Mouse (Mus musculus): Measurements from ENCODE around the gene Nap1l1. TPM values are rescaled to one million over a fixed set of nuclear protein-coding genes. Genes with fewer than 3 reads are reported as not detected.

Gene Nap1l1
- polyA plus RNA-seq, 1 experiment from 2014 or later = 318 TPM

DNA sequence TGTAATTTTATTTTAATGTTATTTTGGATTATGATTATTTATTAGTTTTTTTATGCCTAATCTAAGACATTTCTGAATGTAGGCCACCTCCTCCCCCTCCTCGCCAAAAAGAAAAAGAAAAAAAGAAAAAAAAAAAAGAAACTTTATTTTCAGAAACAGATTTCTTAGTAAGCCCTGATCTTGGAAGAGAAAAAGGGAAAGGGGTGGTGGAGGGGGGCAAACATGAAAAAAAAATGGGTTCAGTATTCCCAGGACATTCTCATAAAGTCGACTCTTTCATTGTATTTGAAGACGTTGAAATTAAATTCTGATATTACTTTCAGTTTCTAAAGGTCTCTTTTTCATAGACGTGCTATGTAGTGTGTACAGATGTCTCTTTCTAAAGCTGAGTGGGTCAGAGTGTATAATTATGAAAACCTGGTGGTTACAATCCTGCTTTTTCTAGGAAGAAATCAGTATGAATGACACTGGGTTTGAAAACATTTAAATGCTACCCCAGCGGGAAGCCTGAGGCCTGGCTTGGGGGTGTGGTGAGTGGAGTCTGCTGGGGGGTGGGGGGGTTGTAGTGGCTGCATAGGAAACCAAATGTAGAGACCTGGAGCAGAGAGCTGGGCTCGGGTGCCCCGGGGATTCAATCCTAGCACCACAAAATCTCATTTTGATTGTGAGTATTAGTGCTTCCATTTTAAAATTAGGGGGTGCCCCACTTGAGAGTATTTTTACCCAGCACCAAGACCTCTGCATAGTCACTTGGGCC lies 35.5 kb downstream of the Nap1l1 start:
- no peak overlapping the region for H3K27ac ChIP-seq
- peak overlapping the region; percentile 80 for H3K4me3 ChIP-seq
- H3K36me3 ChIP-seq (ENCODE audit: poor library complexity, severe bottlenecking) = no peaks in the 10 kb centered on the region
- ATAC-seq = no peak
- H3K4me1 ChIP-seq = peaks cover 21% of the 10 kb centered on the region
- 6% methylated on average over 7 of the region's 7 CpGs for WGBS
- H3K27me3 ChIP-seq = peaks cover 3% of the 10 kb centered on the region; the same call in 1 of the 2 replicates
- H3K9ac ChIP-seq = peak overlapping the region; percentile 10; the same call in 1 of the 2 replicates
- peak overlapping the region; percentile 66 for H3K4me2 ChIP-seq
- H3K9me3 ChIP-seq (replicated peaks) = no peaks in the 10 kb centered on the region

- peaks cover 21% of the 10 kb centered on the region for H3K4me1 ChIP-seq
- H3K4me2 ChIP-seq = peak overlapping the region; percentile 66
- ATAC-seq = no peak
- H3K9me3 ChIP-seq (replicated peaks) = no peaks in the 10 kb centered on the region
- peak overlapping the region; percentile 10; the same call in 1 of the 2 replicates for H3K9ac ChIP-seq
- H3K4me3 ChIP-seq = peak overlapping the region; percentile 80
- H3K27me3 ChIP-seq = peaks cover 3% of the 10 kb centered on the region; the same call in 1 of the 2 replicates
- WGBS = 33% methylated on average over 8 of the region's 8 CpGs
- no peaks in the 10 kb centered on the region for H3K36me3 ChIP-seq (ENCODE audit: poor library complexity, severe bottlenecking)
- H3K27ac ChIP-seq = no peak overlapping the region
Measured at GRCm38 (mm10) chr10:111509103-111509784, 36.2 kb downstream of the Nap1l1 start.

GRCm38 (mm10) chr10:111509981-111510380 lies 37.0 kb downstream of the Nap1l1 start:
- no peak overlapping the region for H3K4me2 ChIP-seq
- H3K9ac ChIP-seq = no peak overlapping the region
- H3K4me3 ChIP-seq = no peak overlapping the region
- no peaks in the 10 kb centered on the region for H3K36me3 ChIP-seq (ENCODE audit: poor library complexity, severe bottlenecking)
- ATAC-seq = no peak
- WGBS = 90% methylated on average over 7 of the region's 7 CpGs
- H3K27ac ChIP-seq = no peak overlapping the region
- peaks cover 21% of the 10 kb centered on the region for H3K4me1 ChIP-seq
- H3K27me3 ChIP-seq = peaks cover 3% of the 10 kb centered on the region; the same call in 1 of the 2 replicates
- H3K9me3 ChIP-seq (replicated peaks) = no peaks in the 10 kb centered on the region

GRCm38 (mm10) chr10:111510798-111511197 lies 37.8 kb downstream of the Nap1l1 start:
- 63% methylated on average over 7 of the region's 7 CpGs for WGBS
- H3K9me3 ChIP-seq (replicated peaks) = no peaks in the 10 kb centered on the region
- H3K27me3 ChIP-seq = peaks cover 3% of the 10 kb centered on the region; the same call in 1 of the 2 replicates
- H3K4me2 ChIP-seq = no peak overlapping the region
- H3K4me3 ChIP-seq = no peak overlapping the region
- no peak overlapping the region for H3K27ac ChIP-seq
- no peak overlapping the region for H3K9ac ChIP-seq
- ATAC-seq = no peak
- no peaks in the 10 kb centered on the region for H3K36me3 ChIP-seq (ENCODE audit: poor library complexity, severe bottlenecking)
- peaks cover 19% of the 10 kb centered on the region for H3K4me1 ChIP-seq

GRCm38 (mm10) chr10:111512036-111512568 lies 39.1 kb downstream of the Nap1l1 start:
- Histone ChIP-seq H3K4me3 (no peak overlapping the region), H3K36me3 (ENCODE audit: poor library complexity, severe bottlenecking) (no peaks in the 10 kb centered on the region), H3K27ac (no peak overlapping the region), H3K4me1 (peaks cover 16% of the 10 kb centered on the region), H3K9ac (no peak overlapping the region), H3K9me3 (replicated peaks) (no peaks in the 10 kb centered on the region), H3K27me3 (peaks cover 3% of the 10 kb centered on the region; the same call in 1 of the 2 replicates), H3K4me2 (no peak overlapping the region)
- WGBS = 77% methylated on average over 10 of the region's 10 CpGs
- no peak for ATAC-seq

- Histone ChIP-seq H3K36me3 (ENCODE audit: poor library complexity, severe bottlenecking) (no peaks in the 10 kb centered on the region), H3K4me1 (peaks cover under 1% of the 10 kb centered on the region; the same call in 1 of the 2 replicates), H3K9ac (no peak overlapping the region), H3K27me3 (peaks cover 3% of the 10 kb centered on the region; the same call in 1 of the 2 replicates), H3K27ac (no peak overlapping the region), H3K9me3 (replicated peaks) (no peaks in the 10 kb centered on the region), H3K4me3 (no peak overlapping the region), H3K4me2 (no peak overlapping the region)
- WGBS = 93% methylated on average over 5 of the region's 5 CpGs
- no peak for ATAC-seq
Measured at GRCm38 (mm10) chr10:111514282-111514885, 41.4 kb downstream of the Nap1l1 start.

GRCm38 (mm10) chr10:111515071-111516010 lies 42.3 kb downstream of the Nap1l1 start:
- WGBS = 91% methylated on average over 17 of the region's 17 CpGs
- no peak for ATAC-seq
- H3K27me3 ChIP-seq = peaks cover 1% of the 10 kb centered on the region; the same call in 1 of the 2 replicates

DNA sequence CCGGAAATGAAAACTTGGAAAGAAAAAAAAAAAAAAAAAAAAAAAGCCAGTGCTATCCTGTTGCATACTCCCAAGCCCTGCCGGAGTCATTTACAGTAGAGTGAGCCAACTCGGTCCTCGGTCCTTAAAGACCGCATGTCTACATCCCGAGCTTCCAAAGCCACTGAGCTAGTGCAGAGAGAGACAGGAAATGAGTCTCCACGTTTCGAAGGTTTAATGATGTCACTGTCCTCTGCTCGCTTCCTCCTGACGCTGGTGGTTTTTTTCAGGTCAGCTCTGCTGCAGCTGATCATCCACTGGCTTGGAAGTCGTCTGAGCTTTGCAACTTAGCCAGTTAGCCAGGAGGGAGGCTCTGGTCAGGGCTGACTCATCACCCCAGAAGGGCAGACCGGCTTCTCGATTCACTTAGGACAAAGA lies 43.2 kb downstream of the Nap1l1 start:
- peaks cover 11% of the 10 kb centered on the region for H3K4me1 ChIP-seq
- H3K27ac ChIP-seq = no peak overlapping the region
- H3K4me3 ChIP-seq = no peak overlapping the region
- H3K36me3 ChIP-seq (ENCODE audit: poor library complexity, severe bottlenecking) = no peaks in the 10 kb centered on the region
- no peaks in the 10 kb centered on the region for H3K9me3 ChIP-seq (replicated peaks)
- 76% methylated on average over 13 of the region's 13 CpGs for WGBS
- H3K27me3 ChIP-seq = no peaks in the 10 kb centered on the region; the same call in 1 of the 2 replicates
- no peak overlapping the region for H3K4me2 ChIP-seq
- H3K9ac ChIP-seq = no peak overlapping the region
- ATAC-seq = no peak

More at GRCm38 (mm10) chr10:111515071-111516010, 42.3 kb downstream of the Nap1l1 start:
- Histone ChIP-seq H3K4me3 (no peak overlapping the region), H3K4me2 (no peak overlapping the region), H3K9ac (no peak overlapping the region), H3K9me3 (replicated peaks) (no peaks in the 10 kb centered on the region), H3K27ac (no peak overlapping the region), H3K36me3 (ENCODE audit: poor library complexity, severe bottlenecking) (no peaks in the 10 kb centered on the region), H3K4me1 (peaks cover 10% of the 10 kb centered on the region)

DNA sequence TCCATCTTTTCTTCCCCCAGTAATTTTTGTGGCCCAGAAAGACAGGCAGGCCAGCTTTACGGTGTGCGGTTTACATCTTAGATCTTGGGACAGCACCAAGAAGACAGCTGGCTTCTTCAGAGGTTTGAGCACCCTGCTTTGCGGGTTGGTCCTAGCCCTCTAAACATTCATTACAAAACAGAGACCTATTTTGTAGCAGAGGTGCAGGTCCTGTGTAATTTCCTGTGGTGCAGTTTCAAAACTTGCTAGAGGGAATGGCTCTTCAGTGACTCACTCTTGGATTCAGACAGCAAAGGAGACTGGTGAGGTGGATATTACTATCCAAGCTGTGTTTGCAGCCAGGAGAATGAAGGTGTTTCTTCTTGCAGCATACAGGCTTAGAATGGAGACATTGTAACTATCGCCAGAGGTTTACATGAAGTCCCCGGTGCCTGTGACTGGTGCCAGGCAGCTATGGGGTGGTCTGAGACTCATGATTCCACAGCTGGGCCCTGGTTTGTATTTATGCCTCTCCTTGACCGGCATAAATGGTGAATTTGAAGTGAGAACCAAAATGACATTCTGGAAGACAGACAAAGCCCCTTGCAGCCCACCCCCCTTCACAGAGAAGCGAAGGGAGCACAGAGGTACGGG lies 43.9 kb downstream of the Nap1l1 start:
- Histone ChIP-seq H3K4me2 (no peak overlapping the region), H3K27ac (no peak overlapping the region), H3K4me1 (peaks cover 14% of the 10 kb centered on the region), H3K4me3 (no peak overlapping the region), H3K27me3 (no peaks in the 10 kb centered on the region), H3K36me3 (ENCODE audit: poor library complexity, severe bottlenecking) (no peaks in the 10 kb centered on the region), H3K9ac (no peak overlapping the region), H3K9me3 (replicated peaks) (no peaks in the 10 kb centered on the region)
- WGBS = 92% methylated on average over 8 of the region's 8 CpGs
- no peak for ATAC-seq

DNA sequence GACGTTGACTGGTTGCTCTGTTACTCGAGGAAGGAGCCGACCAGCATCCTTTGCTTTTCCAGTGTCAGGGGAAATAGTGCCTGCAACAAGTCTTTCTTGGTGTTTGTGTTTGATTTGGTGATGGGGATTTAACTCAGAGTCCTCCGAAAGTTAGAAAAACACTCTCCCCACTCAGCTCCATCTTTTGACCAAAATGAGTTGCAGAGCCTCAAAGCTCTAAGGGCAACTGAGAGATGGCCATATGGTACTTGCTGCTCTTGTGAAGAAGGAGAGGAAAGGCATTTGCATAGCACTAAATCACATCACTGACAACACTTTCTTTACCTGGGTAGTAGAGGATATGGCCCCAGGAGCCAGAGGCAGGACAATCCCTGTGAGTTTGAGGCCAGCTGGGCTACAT lies 45.3 kb downstream of the Nap1l1 start:
- WGBS = 86% methylated on average over 4 of the region's 4 CpGs

More for the DNA sequence above, 45.3 kb downstream of the Nap1l1 start:
- H3K4me2 ChIP-seq = no peak overlapping the region
- no peak overlapping the region for H3K27ac ChIP-seq
- H3K4me1 ChIP-seq = peaks cover 14% of the 10 kb centered on the region
- no peak for ATAC-seq
- H3K27me3 ChIP-seq = no peaks in the 10 kb centered on the region
- no peak overlapping the region for H3K9ac ChIP-seq
- H3K4me3 ChIP-seq = no peak overlapping the region
- no peaks in the 10 kb centered on the region for H3K9me3 ChIP-seq (replicated peaks)
- no peaks in the 10 kb centered on the region for H3K36me3 ChIP-seq (ENCODE audit: poor library complexity, severe bottlenecking)

Measured in forebrain, embryonic 13.5 days (tissue).